Mouse (Mus musculus) lung, embryonic 15.5 days (tissue): Measurements from ENCODE around the gene Il10. TPM values are rescaled to one million over a fixed set of nuclear protein-coding genes. Genes with fewer than 3 reads are reported as not detected.

ENCODE experiments used
- ATAC-seq: fragments of 200-750 bp; cut with Nextera tagmentation; 2 replicates; pipeline ENCODE4 v1.8.0; 2017; ENCODE audit warnings: moderate number of reproducible peaks, borderline replicate concordance; ENCODE audit not compliant: low FRiP score, low TSS enrichment; ENCODE audit errors: extremely low read depth
- H3K27ac ChIP-seq: fragments of 300-500 bp; sonication (generic); 2 replicates; pipeline ENCODE4 v1.5.1; 2015; ENCODE audit warnings: moderate library complexity, mild to moderate bottlenecking, inconsistent platforms
- H3K27me3 ChIP-seq: fragments of 300-500 bp; sonication (generic); 2 replicates; pipeline ENCODE4 v1.6.1; 2015; ENCODE audit warnings: inconsistent platforms
- H3K36me3 ChIP-seq: fragments of 300-500 bp; sonication (generic); 2 replicates; pipeline ENCODE4 v1.6.1; 2015; ENCODE audit warnings: inconsistent platforms
- H3K4me1 ChIP-seq: fragments of 300-500 bp; sonication (generic); 2 replicates; pipeline ENCODE4 v1.6.1; 2015; ENCODE audit warnings: inconsistent platforms
- H3K4me2 ChIP-seq: fragments of 300-500 bp; sonication (generic); 2 replicates; pipeline ENCODE4 v1.6.1; 2015; ENCODE audit warnings: inconsistent platforms, mild to moderate bottlenecking, moderate library complexity
- H3K4me3 ChIP-seq: fragments of 300-500 bp; sonication (generic); 2 replicates; pipeline ENCODE4 v1.5.1; 2015; ENCODE audit warnings: mild to moderate bottlenecking, inconsistent platforms
- H3K9ac ChIP-seq: fragments of 300-500 bp; sonication (generic); 2 replicates; pipeline ENCODE4 v1.6.1; 2015; ENCODE audit warnings: inconsistent platforms
- H3K9me3 ChIP-seq: fragments of 300-500 bp; sonication (generic); 2 replicates; pipeline ENCODE4 v1.6.1; 2016; ENCODE audit warnings: inconsistent platforms
- WGBS: fragments of 180-500 bp; shearing (Covaris S2); methylation state at CpG from one replicate; pipeline ENCODE4 v1.1.7; 2015; 5-methylcytosine and 5-hydroxymethylcytosine counted together
- polyA plus RNA-seq: library from polyadenylated mRNA; unstranded; fragments of >200 nt; fragmentation: Nextera tagmentation; extraction: Ambion mirVana; gene quantifications from 2 replicates; pipeline ENCODE4 v1.2.1, GENCODE M21; 2015

Il10 gene
- polyA plus RNA-seq, 1 experiment from 2014 or later: 0.11 TPM

GRCm38 (mm10) chr1:131000296-131000695, 19.3 kb upstream of the Il10 start:
- no peaks in the 10 kb centered on the region for H3K27me3 ChIP-seq
- WGBS: 83% methylated on average over 3 of the region's 3 CpGs

GRCm38 (mm10) chr1:131002561-131002960, 17.1 kb upstream of the Il10 start:
- no peak overlapping the region for H3K27ac ChIP-seq
- H3K4me3 ChIP-seq: no peak overlapping the region
- no peak overlapping the region for H3K9ac ChIP-seq
- H3K9me3 ChIP-seq: no peaks in the 10 kb centered on the region
- no peaks in the 10 kb centered on the region for H3K4me1 ChIP-seq
- no peaks in the 10 kb centered on the region for H3K27me3 ChIP-seq
- no peak overlapping the region for H3K4me2 ChIP-seq
- no peaks in the 10 kb centered on the region for H3K36me3 ChIP-seq
- WGBS: 89% methylated on average over 2 of the region's 2 CpGs
- ATAC-seq: no peak

More at GRCm38 (mm10) chr1:131000296-131000695, 19.3 kb upstream of the Il10 start:
- H3K9ac ChIP-seq: no peak overlapping the region
- H3K27ac ChIP-seq: no peak overlapping the region
- no peak overlapping the region for H3K4me2 ChIP-seq
- ATAC-seq: 0 out of 2 replicates have a peak, but pooled peaks have one; percentile 35
- H3K4me1 ChIP-seq: no peaks in the 10 kb centered on the region
- H3K36me3 ChIP-seq: no peaks in the 10 kb centered on the region
- H3K4me3 ChIP-seq: no peak overlapping the region
- no peaks in the 10 kb centered on the region for H3K9me3 ChIP-seq

- Histone ChIP-seq H3K27me3 (no peaks in the 10 kb centered on the region), H3K9me3 (no peaks in the 10 kb centered on the region), H3K27ac (no peak overlapping the region), H3K4me3 (no peak overlapping the region), H3K4me1 (no peaks in the 10 kb centered on the region), H3K36me3 (no peaks in the 10 kb centered on the region), H3K9ac (no peak overlapping the region), H3K4me2 (no peak overlapping the region)
- 57% methylated on average over 17 of the region's 17 CpGs for WGBS
- ATAC-seq: no peak
These were observed 16.4 kb upstream of the Il10 start for GRCm38 (mm10) chr1:131003037-131003922.

GRCm38 (mm10) chr1:131006069-131006468, 13.6 kb upstream of the Il10 start:
- no peaks in the 10 kb centered on the region for H3K4me1 ChIP-seq
- WGBS: 77% methylated on average over 1 of the region's 1 CpGs
- no peaks in the 10 kb centered on the region for H3K27me3 ChIP-seq
- no peak for ATAC-seq
- no peaks in the 10 kb centered on the region for H3K36me3 ChIP-seq
- H3K4me2 ChIP-seq: no peak overlapping the region
- no peaks in the 10 kb centered on the region for H3K9me3 ChIP-seq
- H3K9ac ChIP-seq: no peak overlapping the region
- H3K4me3 ChIP-seq: no peak overlapping the region
- H3K27ac ChIP-seq: no peak overlapping the region

- no peaks in the 10 kb centered on the region for H3K27me3 ChIP-seq
- WGBS: 56% methylated on average over 17 of the region's 17 CpGs
- no peak overlapping the region for H3K9ac ChIP-seq
- H3K36me3 ChIP-seq: no peaks in the 10 kb centered on the region
- H3K9me3 ChIP-seq: no peaks in the 10 kb centered on the region
- H3K4me1 ChIP-seq: no peaks in the 10 kb centered on the region
- H3K27ac ChIP-seq: no peak overlapping the region
- ATAC-seq: no peak
- H3K4me2 ChIP-seq: no peak overlapping the region
- H3K4me3 ChIP-seq: no peak overlapping the region
These were observed 9.2 kb upstream of the Il10 start for GRCm38 (mm10) chr1:131010201-131011153.

- WGBS: 84% methylated on average over 8 of the region's 8 CpGs
- ATAC-seq: no peak
- Histone ChIP-seq H3K9ac (no peak overlapping the region), H3K4me3 (no peak overlapping the region), H3K27me3 (no peaks in the 10 kb centered on the region), H3K27ac (no peak overlapping the region), H3K36me3 (no peaks in the 10 kb centered on the region), H3K4me1 (no peaks in the 10 kb centered on the region), H3K4me2 (no peak overlapping the region), H3K9me3 (no peaks in the 10 kb centered on the region)
These were observed 7.2 kb upstream of the Il10 start for GRCm38 (mm10) chr1:131012494-131012893.

- no peaks in the 10 kb centered on the region for H3K36me3 ChIP-seq
- 94% methylated on average over 5 of the region's 5 CpGs for WGBS
- H3K4me2 ChIP-seq: no peak overlapping the region
- no peak for ATAC-seq
- no peak overlapping the region for H3K9ac ChIP-seq
- H3K4me1 ChIP-seq: no peaks in the 10 kb centered on the region
- H3K27me3 ChIP-seq: no peaks in the 10 kb centered on the region
- H3K4me3 ChIP-seq: no peak overlapping the region
- H3K9me3 ChIP-seq: no peaks in the 10 kb centered on the region
- H3K27ac ChIP-seq: no peak overlapping the region
These were observed 5.7 kb upstream of the Il10 start for GRCm38 (mm10) chr1:131013926-131014325.

- Histone ChIP-seq H3K4me1 (no peaks in the 10 kb centered on the region), H3K9me3 (no peaks in the 10 kb centered on the region), H3K4me3 (no peak overlapping the region), H3K36me3 (no peaks in the 10 kb centered on the region), H3K27ac (no peak overlapping the region), H3K4me2 (no peak overlapping the region), H3K9ac (no peak overlapping the region), H3K27me3 (no peaks in the 10 kb centered on the region)
- WGBS: 78% methylated on average over 6 of the region's 6 CpGs
- ATAC-seq: no peak
These were observed 4.4 kb upstream of the Il10 start for GRCm38 (mm10) chr1:131015281-131015680.

- Histone ChIP-seq H3K27ac (no peak overlapping the region), H3K27me3 (no peaks in the 10 kb centered on the region), H3K36me3 (no peaks in the 10 kb centered on the region), H3K4me3 (no peak overlapping the region), H3K9ac (no peak overlapping the region), H3K4me2 (no peak overlapping the region), H3K9me3 (no peaks in the 10 kb centered on the region), H3K4me1 (no peaks in the 10 kb centered on the region)
- no peak for ATAC-seq
- WGBS: 89% methylated on average over 7 of the region's 7 CpGs
These were observed 3.8 kb upstream of the Il10 start for GRCm38 (mm10) chr1:131015879-131016278.

GRCm38 (mm10) chr1:131020425-131021310, 1.0 kb downstream of the Il10 start:
- 49% methylated on average over 12 of the region's 12 CpGs for WGBS
- Histone ChIP-seq H3K27me3 (no peaks in the 10 kb centered on the region), H3K9ac (no peak overlapping the region), H3K4me2 (no peak overlapping the region), H3K9me3 (no peaks in the 10 kb centered on the region), H3K27ac (no peak overlapping the region), H3K36me3 (no peaks in the 10 kb centered on the region), H3K4me3 (no peak overlapping the region), H3K4me1 (no peaks in the 10 kb centered on the region)
- ATAC-seq: no peak

- no peaks in the 10 kb centered on the region for H3K9me3 ChIP-seq
- H3K9ac ChIP-seq: no peak overlapping the region
- no peak for ATAC-seq
- H3K27ac ChIP-seq: no peak overlapping the region
- 67% methylated on average over 9 of the region's 9 CpGs for WGBS
- no peaks in the 10 kb centered on the region for H3K27me3 ChIP-seq
- H3K4me1 ChIP-seq: no peaks in the 10 kb centered on the region
- H3K4me2 ChIP-seq: no peak overlapping the region
- H3K36me3 ChIP-seq: no peaks in the 10 kb centered on the region
- no peak overlapping the region for H3K4me3 ChIP-seq
These were observed 1.8 kb downstream of the Il10 start for GRCm38 (mm10) chr1:131021438-131021837.
